Mouse (Mus musculus) 3T3-L1 (cell line): Measurements from ENCODE around the gene Jdp2.

Experiments used
- DNase-seq: peaks from one replicate; pipeline ENCODE4 v3.0.0-alpha.2; 2015; ENCODE audit warnings: low read depth, low spot score

Gene Jdp2

GRCm38 (mm10) chr12:85686466-85687216 lies 87.8 kb downstream of the Jdp2 start, which contains the start of gene Batf:
Gene Batf (plus strand): TSS chr12:85686669.
- no peak for DNase-seq

- no peak for DNase-seq
Measured at GRCm38 (mm10) chr12:85687217-85687533, 88.3 kb downstream of the Jdp2 start.

- DNase-seq: no peak
Measured at GRCm38 (mm10) chr12:85687846-85688245, 89.0 kb downstream of the Jdp2 start.
